Mouse (Mus musculus) erythroblast, adult 5-6 weeks (primary cell): Measurements from ENCODE around the gene Mylk. TPM values are rescaled to one million over a fixed set of nuclear protein-coding genes. Genes with fewer than 3 reads are reported as not detected.
A peak's percentile ranks its signal among the peaks of the same experiment; 100 is the strongest.

Source experiments
- ATAC-seq: replicated peaks from 2 replicates; pipeline ENCODE4 v1.8.0; 2016; ENCODE audit warnings: moderate number of reproducible peaks, mild to moderate bottlenecking, moderate TSS enrichment, inconsistent platforms; ENCODE audit not compliant: poor library complexity, low FRiP score, severe bottlenecking
- total RNA-seq, 2 experiments: library from RNA; stranded (forward) in 1 of 2; stranded (reverse) in 1 of 2; fragments of 150-400 nt in 1 of 2; fragments of 200-764, 138-1000 nt in 1 of 2; gene quantifications; 2 replicates each; pipeline versions ENCODE4 v1.2.3 to v1.2.4; 2015 to 2017; ENCODE audit warnings: low replicate concordance in 2 of 2

Mylk gene
- total RNA-seq, 2 experiments from 2014 or later: 0.38 to 0.85 TPM

DNA sequence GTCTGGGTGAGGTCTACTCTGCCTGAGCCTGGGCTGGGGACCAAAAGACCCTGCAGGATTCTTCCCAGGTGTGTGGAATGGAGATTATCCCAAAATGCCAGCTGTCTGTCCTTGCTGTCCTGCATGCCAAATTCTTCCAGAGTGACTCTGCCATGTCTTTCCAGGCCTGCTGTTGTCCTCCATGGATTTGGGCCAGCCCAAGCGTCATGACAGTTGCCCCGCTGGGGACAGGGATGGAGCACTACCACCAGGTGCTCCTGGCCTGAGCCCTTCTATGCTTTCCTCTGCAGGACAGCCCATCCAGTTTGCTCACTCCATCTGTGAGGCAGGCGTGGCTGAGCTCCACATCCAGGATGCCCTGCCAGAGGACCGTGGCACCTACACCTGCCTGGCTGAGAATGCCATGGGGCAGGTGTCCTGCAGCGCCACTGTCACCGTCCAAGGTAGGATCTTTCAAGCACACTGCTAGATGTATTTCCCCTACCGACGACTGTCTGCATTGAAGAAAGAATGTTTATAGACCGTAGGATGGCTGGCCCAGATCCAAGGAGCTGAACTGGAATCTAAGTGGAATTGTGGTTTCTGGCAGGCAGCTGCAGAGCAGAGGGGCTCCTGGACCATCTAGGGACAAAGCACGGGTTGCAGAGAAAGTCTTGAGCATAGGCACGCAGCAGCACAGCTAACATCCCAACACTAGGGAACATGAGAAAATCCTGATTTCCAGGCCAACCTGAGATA, 154.2 kb downstream of the Mylk start:
- ATAC-seq: no peak

DNA sequence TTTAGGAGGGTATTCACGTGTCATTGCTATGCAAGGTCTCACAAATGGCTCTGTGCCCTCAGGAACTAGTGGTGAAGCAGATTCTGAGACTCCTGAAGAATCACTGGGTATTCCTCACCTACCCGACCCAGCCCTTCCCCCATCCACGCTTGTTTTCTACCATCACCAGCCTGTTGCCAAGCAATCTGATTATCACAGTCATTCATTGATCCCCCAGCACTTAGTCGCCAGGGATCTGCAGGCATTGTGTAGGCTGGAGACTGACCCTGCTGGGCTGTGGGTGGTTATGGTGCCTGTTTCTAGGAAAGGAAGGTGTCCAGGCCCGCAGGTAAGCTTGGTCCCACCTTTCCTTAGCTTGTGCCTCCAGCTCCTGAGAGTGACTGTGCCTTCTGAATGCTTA, 155.0 kb downstream of the Mylk start:
- ATAC-seq: no peak

DNA sequence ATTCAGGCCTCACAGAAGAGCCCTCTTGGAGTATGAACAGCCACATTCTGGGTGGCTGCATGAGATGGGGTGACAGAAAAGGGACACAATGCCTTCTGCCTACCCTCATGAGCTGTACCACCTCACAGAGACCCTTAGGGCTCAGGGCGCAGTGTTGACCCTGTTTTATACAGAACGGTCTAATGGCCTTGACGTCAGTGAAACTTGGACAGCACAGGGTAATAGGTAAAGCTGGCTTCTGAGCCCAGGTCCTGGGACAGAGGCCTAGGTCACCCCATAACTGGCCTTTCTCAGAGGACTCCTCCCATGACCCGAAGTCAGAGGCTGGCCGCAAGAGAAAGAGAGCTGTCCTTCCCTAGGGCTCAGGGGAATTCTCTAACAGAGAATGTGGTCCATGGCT, 155.5 kb downstream of the Mylk start:
- ATAC-seq: no peak

DNA sequence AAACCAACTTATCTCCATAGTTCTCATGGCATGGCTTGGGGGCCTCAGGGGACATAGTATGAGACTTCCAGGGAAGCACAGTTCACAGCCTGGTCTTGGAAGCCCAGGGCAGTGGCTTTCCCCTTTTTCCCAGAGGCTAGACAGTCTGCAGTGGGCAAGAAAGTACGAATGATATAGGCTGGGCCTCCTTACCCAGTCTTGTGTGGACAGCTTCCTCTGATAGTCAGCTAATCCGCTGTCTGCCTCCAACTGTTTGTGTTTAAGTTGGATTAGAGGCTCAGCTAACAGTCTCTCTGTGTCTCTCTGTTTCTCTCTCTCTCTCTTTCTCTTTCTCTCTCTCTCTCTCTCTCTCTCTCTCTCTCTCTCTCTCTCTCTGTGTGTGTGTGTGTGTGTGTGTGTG, 156.0 kb downstream of the Mylk start:
- ATAC-seq: no peak

- ATAC-seq: no peak
Observed at GRCm38 (mm10) chr16:34901611-34902293, 156.7 kb downstream of the Mylk start.

GRCm38 (mm10) chr16:34902294-34902680, 157.3 kb downstream of the Mylk start:
- ATAC-seq: no peak

GRCm38 (mm10) chr16:34902761-34903160, 157.8 kb downstream of the Mylk start:
- ATAC-seq: no peak

DNA sequence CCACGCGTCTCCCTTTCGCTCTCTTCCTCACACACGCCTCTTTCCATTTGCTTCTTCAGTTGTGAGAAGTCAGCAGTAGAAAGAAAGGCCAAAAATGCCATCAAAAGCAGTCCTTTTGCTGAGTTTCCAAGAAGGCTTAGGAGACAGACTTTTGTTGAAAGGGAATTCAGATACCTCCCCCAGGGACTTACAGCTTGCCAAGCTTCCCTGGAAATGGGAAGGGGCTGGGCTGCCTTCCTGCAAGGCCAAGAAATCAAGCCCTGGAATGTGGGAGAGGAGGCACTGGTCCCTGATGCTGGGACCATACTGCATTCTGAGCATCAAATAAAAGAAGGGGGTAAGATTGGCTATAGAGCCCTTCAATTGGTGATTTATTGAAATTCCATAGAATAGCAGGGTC, 159.9 kb downstream of the Mylk start:
- no peak for ATAC-seq

GRCm38 (mm10) chr16:34909437-34909836, 164.4 kb downstream of the Mylk start:
- ATAC-seq: no peak

DNA sequence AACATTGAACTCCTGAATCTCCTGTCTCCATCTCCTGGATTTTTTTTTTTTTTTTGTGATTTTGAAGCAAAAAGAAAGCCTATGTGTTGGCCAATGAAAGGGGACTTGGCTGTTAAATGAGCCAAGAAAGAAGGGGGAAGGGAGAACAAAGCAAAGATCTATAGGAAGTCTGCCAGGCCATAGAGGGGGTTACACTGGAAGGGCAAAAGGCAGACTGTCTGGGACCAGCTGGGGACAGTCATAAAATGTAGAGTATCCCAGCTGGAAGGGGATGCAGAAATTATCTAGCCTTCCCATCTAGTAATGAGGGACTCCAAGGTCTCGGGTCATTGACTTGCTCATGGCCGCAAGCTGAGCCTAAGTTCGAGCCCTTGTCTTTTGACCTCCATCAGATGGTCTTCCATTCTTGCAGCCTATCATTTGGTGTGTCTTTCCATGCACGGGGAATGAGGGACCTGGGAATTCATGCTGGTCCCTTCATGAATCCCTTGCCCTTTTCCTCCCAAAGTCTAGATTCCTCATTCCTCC, 172.4 kb downstream of the Mylk start:
- ATAC-seq: no peak

DNA sequence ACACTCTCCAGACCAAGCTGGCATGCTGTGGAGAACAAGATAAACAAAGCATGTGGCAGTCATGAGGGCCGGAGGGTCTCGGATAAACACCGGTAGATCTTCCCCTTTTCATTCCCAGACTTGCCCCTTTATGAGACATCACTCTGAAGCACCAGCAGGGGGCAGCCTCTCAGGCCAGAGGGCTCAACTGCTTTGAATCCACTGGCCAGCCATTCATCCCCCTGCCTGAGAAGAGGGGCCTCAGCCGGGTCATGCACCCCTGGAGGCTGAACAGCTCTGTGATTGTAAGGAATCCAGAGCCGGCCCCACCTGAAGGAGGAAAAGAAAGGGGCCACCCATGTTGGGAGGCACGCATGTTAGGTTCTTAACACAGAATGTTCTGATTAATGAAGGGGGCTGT, 175.2 kb downstream of the Mylk start:
- ATAC-seq: peak; percentile 41

GRCm38 (mm10) chr16:34920868-34921267, 175.9 kb downstream of the Mylk start:
- no peak for ATAC-seq

DNA sequence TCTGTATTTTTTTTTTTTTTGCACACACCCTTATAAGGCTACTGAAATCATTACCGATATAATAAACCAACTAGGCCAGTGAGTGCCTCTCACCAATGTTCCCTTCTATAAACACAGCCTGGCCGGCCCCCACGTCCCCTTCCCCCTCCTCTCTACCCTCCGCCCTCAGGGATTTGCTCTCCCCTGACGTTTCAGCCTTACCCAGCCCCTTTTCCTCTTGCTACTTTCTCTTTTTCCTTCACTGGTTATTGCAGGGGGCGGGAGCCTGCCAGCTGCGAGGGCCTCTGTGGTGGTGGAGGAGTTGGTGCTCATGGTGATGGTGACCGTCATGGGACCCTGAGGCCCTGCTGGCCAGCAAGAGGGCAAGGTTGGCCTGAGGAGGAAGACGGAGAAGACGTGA, 176.3 kb downstream of the Mylk start:
- ATAC-seq: no peak

DNA sequence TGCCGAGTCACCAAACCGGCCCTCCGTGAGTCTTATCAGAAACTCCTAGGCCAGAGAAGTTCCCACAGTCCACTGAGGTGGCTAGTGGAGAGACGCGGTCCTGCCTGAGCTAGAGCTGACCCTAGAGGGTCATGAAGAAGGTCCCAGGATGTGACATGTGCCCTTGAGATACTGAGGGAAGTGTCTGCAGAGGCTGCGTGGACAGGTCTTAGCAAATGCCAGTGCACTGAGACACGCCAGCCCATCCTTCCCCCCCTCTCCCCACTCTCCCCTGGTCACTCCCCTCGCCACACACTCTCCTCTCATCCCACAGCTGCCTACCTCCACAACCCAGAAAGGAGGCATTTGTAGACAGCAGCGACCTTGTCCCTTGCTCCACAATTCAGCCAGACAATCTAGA, 178.6 kb downstream of the Mylk start:
- ATAC-seq: no peak

DNA sequence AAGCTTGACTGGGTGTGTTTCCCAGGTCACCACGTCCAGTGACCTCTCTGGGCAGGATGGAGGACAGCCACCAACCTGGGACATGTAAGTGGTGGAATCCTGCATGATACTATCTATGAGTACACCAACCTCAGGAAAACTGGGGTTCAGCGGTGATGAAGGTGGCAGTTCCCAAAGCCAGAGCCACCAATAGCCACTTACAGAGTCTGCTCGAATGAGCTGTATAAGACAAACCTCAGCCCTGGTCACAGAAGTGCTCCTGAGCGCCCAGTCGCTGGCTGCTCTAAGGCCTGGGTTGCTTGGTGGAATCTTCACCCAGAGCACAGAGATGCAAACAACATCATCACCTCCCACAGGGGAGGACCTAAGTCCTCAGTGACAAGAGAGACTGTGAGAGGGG, 179.3 kb downstream of the Mylk start:
- no peak for ATAC-seq

DNA sequence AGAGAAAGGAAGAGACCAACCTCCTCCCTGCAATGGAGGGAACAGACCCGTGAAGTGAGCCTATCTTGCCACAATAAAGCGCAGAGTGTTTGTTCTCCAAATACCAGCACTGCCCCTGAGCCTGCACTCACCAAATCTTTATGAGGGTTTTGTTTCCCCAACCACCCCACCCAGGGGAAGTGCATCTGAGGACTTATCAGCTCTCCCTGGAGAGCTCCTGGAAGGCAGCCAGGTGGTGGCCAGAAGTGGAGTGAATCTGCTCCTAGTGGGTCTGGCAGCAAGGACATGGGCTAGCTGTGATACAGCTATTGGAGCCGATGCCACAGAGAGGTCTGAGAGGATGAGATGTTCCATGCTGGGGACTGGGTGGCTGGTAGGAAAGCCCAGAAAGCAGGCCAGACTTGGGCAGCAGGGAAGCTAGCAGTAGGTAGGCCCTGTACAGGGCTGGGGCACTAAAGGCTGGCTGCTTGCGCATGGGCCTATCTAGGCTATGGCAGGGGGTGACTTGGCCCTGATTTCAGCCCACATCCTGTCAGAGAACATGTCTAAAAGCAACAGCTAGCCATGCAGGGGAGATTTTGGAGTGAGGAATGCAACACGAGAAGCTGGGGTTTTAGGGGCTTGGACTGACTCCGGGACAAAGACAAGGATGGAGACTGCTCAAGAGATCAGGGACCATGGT, 180.1 kb downstream of the Mylk start:
- ATAC-seq: no peak

GRCm38 (mm10) chr16:34926531-34927435, 181.8 kb downstream of the Mylk start:
- no peak for ATAC-seq

DNA sequence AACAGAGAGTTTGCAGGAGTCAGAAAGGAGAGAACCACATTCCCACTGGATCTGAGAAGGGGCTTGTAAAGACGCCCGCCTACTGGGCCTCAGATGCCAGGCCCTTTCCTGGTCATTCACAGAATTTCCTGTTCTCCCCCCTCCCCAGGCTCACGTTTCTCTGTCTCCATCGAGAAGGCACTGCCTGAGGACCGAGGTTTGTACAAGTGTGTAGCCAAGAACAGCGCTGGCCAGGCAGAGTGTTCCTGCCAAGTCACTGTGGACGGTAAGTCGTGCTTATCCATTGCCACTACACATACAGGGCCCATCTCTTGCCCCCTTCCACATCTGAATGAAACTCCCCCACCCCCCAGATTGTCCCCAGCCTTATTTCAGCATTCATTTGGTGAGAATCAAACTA, 184.7 kb downstream of the Mylk start:
- ATAC-seq: no peak

DNA sequence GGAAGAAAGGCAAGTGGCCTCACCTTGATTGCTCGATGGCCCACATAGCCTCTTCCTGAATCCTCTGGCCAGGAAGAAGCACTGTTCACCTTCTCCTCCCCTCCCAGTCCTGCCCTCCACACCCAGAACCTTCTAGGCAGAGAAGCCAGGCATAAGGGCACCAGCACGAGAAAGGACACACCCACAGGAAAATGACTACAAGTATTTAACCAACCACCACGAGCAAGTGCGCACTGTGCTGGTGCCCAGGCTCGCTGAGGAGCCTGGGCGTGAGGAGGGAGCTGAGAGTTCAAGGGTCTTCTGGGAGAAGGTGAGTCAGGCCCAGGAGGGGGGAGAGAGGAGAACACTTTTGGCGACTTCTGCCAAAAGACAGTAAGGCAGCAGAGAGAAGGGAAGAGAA, 185.1 kb downstream of the Mylk start:
- no peak for ATAC-seq

- ATAC-seq: no peak
Observed at GRCm38 (mm10) chr16:34931306-34931705, 186.3 kb downstream of the Mylk start.
